Mouse (Mus musculus) intestine, embryonic 14.5 days (tissue): ENCODE measurements around the gene Cir1. TPM values are rescaled to one million over a fixed set of nuclear protein-coding genes. Genes with fewer than 3 reads are reported as not detected.

Source experiments
- ATAC-seq: fragments of 200-750 bp; cut with Nextera tagmentation; replicated peaks from 2 replicates; pipeline ENCODE4 v1.8.0; 2017; ENCODE audit warnings: low read depth, moderate number of reproducible peaks, moderate TSS enrichment, moderate library complexity; ENCODE audit not compliant: low FRiP score, low TSS enrichment
- DNase-seq: peaks from one replicate; pipeline ENCODE4 v3.0.0-alpha.2; 2018; ENCODE audit warnings: low spot score
- H3K27ac ChIP-seq: fragments of 300-500 bp; sonication (generic); 2 replicates; pipeline ENCODE4 v1.5.1; 2014; ENCODE audit warnings: low read depth, mild to moderate bottlenecking, control low read depth
- H3K27me3 ChIP-seq: fragments of 300-500 bp; sonication (generic); replicated peaks from 2 replicates; pipeline ENCODE4 v1.6.1; 2014; ENCODE audit warnings: low read length, control low read depth; ENCODE audit not compliant: control insufficient read depth, insufficient read depth
- H3K36me3 ChIP-seq: fragments of 300-500 bp; sonication (generic); 2 replicates; pipeline ENCODE4 v1.6.1; 2014; ENCODE audit warnings: low read length, control low read depth; ENCODE audit not compliant: control insufficient read depth, insufficient read depth
- H3K4me1 ChIP-seq: fragments of 300-500 bp; sonication (generic); replicated peaks from 2 replicates; pipeline ENCODE4 v1.6.1; 2014; ENCODE audit warnings: low read length, control low read depth, mixed read lengths; ENCODE audit not compliant: control insufficient read depth, insufficient read depth
- H3K4me2 ChIP-seq: fragments of 300-500 bp; sonication (generic); 2 replicates; pipeline ENCODE4 v1.6.1; 2014; ENCODE audit warnings: low read length
- H3K4me3 ChIP-seq: fragments of 300-500 bp; sonication (generic); 2 replicates; pipeline ENCODE4 v1.5.1; 2014; ENCODE audit warnings: low read depth, low read length, control low read depth, mixed read lengths
- H3K9ac ChIP-seq: fragments of 300-500 bp; sonication (generic); 2 replicates; pipeline ENCODE4 v1.6.1; 2014; ENCODE audit warnings: mild to moderate bottlenecking, low read length
- H3K9me3 ChIP-seq: fragments of 300-500 bp; sonication (generic); 2 replicates; pipeline ENCODE4 v1.6.1; 2016; ENCODE audit warnings: low read length, control low read depth; ENCODE audit not compliant: control insufficient read depth
- WGBS: fragments of 180-500 bp; shearing (Covaris S2); extraction: QIAGEN DNeasy Blood & Tissue Kit; methylation state at CpG from one replicate; pipeline ENCODE4 v1.1.7; 2014; 5-methylcytosine and 5-hydroxymethylcytosine counted together
- polyA plus RNA-seq: library from polyadenylated mRNA; unstranded; fragments of >200 nt; fragmentation: Nextera tagmentation; extraction: Ambion mirVana; gene quantifications from 2 replicates; pipeline ENCODE4 v1.2.1, GENCODE M21; 2014

Cir1 gene
- polyA plus RNA-seq, 1 experiment from 2014 or later, result 22.3 TPM

GRCm38 (mm10) chr2:73278131-73278854 is 34.2 kb downstream of the Cir1 start:
- Histone ChIP-seq H3K4me2 (0 out of 2 replicates have a peak overlapping the region, but pooled peaks have one; percentile 9), H3K36me3 (no peaks in the 10 kb centered on the region), H3K4me3 (peak overlapping the region; percentile 14; the same call in 1 of the 2 replicates), H3K27me3 (peaks cover 88% of the 10 kb centered on the region), H3K9ac (no peak overlapping the region), H3K9me3 (no peaks in the 10 kb centered on the region), H3K4me1 (peaks cover 18% of the 10 kb centered on the region), H3K27ac (no peak overlapping the region)
- ATAC-seq (no peak), DNase-seq (peak; percentile 95)
- WGBS, result 3% methylated on average over 20 of the region's 20 CpGs

GRCm38 (mm10) chr2:73277709-73278075 is 34.8 kb downstream of the Cir1 start:
- H3K9ac ChIP-seq, result no peak overlapping the region
- ATAC-seq, result no peak
- H3K27ac ChIP-seq, result no peak overlapping the region
- 1% methylated on average over 18 of the region's 18 CpGs for WGBS
- peak overlapping the region; percentile 2; the same call in 1 of the 2 replicates for H3K4me3 ChIP-seq
- no peak for DNase-seq
- H3K9me3 ChIP-seq, result no peaks in the 10 kb centered on the region
- no peaks in the 10 kb centered on the region for H3K36me3 ChIP-seq
- peaks cover 23% of the 10 kb centered on the region for H3K4me1 ChIP-seq
- peaks cover 94% of the 10 kb centered on the region for H3K27me3 ChIP-seq
- H3K4me2 ChIP-seq, result no peak overlapping the region

- Histone ChIP-seq H3K36me3 (no peaks in the 10 kb centered on the region), H3K4me3 (peak overlapping the region; percentile 2; the same call in 1 of the 2 replicates), H3K27me3 (peaks cover 95% of the 10 kb centered on the region), H3K27ac (no peak overlapping the region), H3K4me1 (peaks cover 23% of the 10 kb centered on the region), H3K9me3 (no peaks in the 10 kb centered on the region), H3K9ac (no peak overlapping the region), H3K4me2 (no peak overlapping the region)
- no peak for ATAC-seq
- WGBS, result 2% methylated on average over 38 of the region's 38 CpGs
- DNase-seq, result peak; percentile 84
Measured at GRCm38 (mm10) chr2:73277021-73277708, 35.3 kb downstream of the Cir1 start.

GRCm38 (mm10) chr2:73276141-73276571 is 36.3 kb downstream of the Cir1 start:
- Histone ChIP-seq H3K9ac (no peak overlapping the region), H3K27ac (no peak overlapping the region), H3K36me3 (no peaks in the 10 kb centered on the region), H3K4me3 (no peak overlapping the region), H3K27me3 (peaks cover 95% of the 10 kb centered on the region), H3K9me3 (no peaks in the 10 kb centered on the region), H3K4me2 (no peak overlapping the region), H3K4me1 (peaks cover 25% of the 10 kb centered on the region)
- DNase-seq, result peak; percentile 76
- ATAC-seq, result no peak
- WGBS, result 1% methylated on average over 6 of the region's 6 CpGs

- peaks cover 28% of the 10 kb centered on the region for H3K4me1 ChIP-seq
- WGBS, result 12% methylated on average over 8 of the region's 8 CpGs
- peaks cover 95% of the 10 kb centered on the region for H3K27me3 ChIP-seq
- DNase-seq (no peak), ATAC-seq (no peak)
- no peak overlapping the region for H3K9ac ChIP-seq
- H3K4me2 ChIP-seq, result no peak overlapping the region
- H3K9me3 ChIP-seq, result no peaks in the 10 kb centered on the region
- H3K4me3 ChIP-seq, result no peak overlapping the region
- H3K36me3 ChIP-seq, result no peaks in the 10 kb centered on the region
- no peak overlapping the region for H3K27ac ChIP-seq
Measured at GRCm38 (mm10) chr2:73275261-73276040, 37.0 kb downstream of the Cir1 start.

GRCm38 (mm10) chr2:73274119-73274920 is 38.2 kb downstream of the Cir1 start:
- Histone ChIP-seq H3K9ac (no peak overlapping the region), H3K36me3 (no peaks in the 10 kb centered on the region), H3K4me2 (peak overlapping the region; percentile 51), H3K4me1 (peaks cover 28% of the 10 kb centered on the region), H3K9me3 (no peaks in the 10 kb centered on the region), H3K27ac (no peak overlapping the region), H3K27me3 (peaks cover 94% of the 10 kb centered on the region), H3K4me3 (peak overlapping the region; percentile 31)
- ATAC-seq, result 0 out of 2 replicates have a peak, but pooled peaks have one; percentile 20
- DNase-seq, result peak; percentile 90
- WGBS, result under 1% methylated on average over 86 of the region's 88 CpGs

GRCm38 (mm10) chr2:73273249-73274118 is 39.0 kb downstream of the Cir1 start:
- Histone ChIP-seq H3K27ac (no peak overlapping the region), H3K4me1 (peaks cover 28% of the 10 kb centered on the region), H3K9me3 (no peaks in the 10 kb centered on the region), H3K36me3 (no peaks in the 10 kb centered on the region), H3K4me3 (peak overlapping the region; percentile 31), H3K9ac (no peak overlapping the region), H3K27me3 (peaks cover 94% of the 10 kb centered on the region), H3K4me2 (peak overlapping the region; percentile 51)
- DNase-seq, result no peak
- WGBS, result under 1% methylated on average over 99 of the region's 110 CpGs
- peak; percentile 20; the same call in 1 of the 2 replicates for ATAC-seq
